Comparison of ENCODE assay signal across 8 mouse cellular contexts in genomic region chr11:101905115-101905514, GRCm38 (mm10). TPM values are rescaled to one million over a fixed set of nuclear protein-coding genes. Genes with fewer than 3 reads are reported as not detected.
DNase-seq lines count a peak whose midpoint lies in the region; TF ChIP-seq lines count a peak whose summit lies in the region.

No protein-coding gene starts in this region.

- intact Hi-C loops in heart, adult 2 months (cut with DNase I): loop anchor here (1.0 to 5.0 kb wide), 2 partner anchors 33 to 92 kb away; no protein-coding TSS in a partner anchor

- TF ChIP-seq POLR2A in heart, adult 2 months (IDR thresholded peaks at IDR 0.05; ENCODE audit: insufficient read depth, low read depth, low read length): no peak
- TF ChIP-seq POLR2A in lung, adult 2 months (IDR thresholded peaks at IDR 0.05; ENCODE audit: borderline replicate concordance, extremely low read depth, low read depth, low read length): no peak

- no peaks in the 10 kb centered on the region for H3K79me2 ChIP-seq in heart, adult 2 months (replicated peaks; ENCODE audit: control insufficient read depth, insufficient read depth, low read length)

- H3K27me3 ChIP-seq in heart, adult 2 months (ENCODE audit: control insufficient read depth, insufficient read depth, low read length): no peaks in the 10 kb centered on the region

- TF ChIP-seq CTCF in heart, adult 2 months (IDR thresholded peaks at IDR 0.05): no peak; the same call in 1 of the 2 replicates
- peak; percentile 85 for TF ChIP-seq CTCF in lung, adult 2 months (IDR thresholded peaks at IDR 0.05; ENCODE audit: insufficient read depth, low read length)

- peak; percentile 70; the same call in 1 of the 2 replicates for TF ChIP-seq EP300 in heart, adult 2 months (IDR thresholded peaks at IDR 0.05; ENCODE audit: insufficient read depth, low read depth, low read length)

- no peaks in the 10 kb centered on the region for H3K36me3 ChIP-seq in heart, adult 2 months (ENCODE audit: control insufficient read depth, insufficient read depth, low read length)

- H3K27ac ChIP-seq in heart, adult 2 months: no peak overlapping the region

- no peak overlapping the region for H3K4me3 ChIP-seq in heart, adult 2 months
- H3K4me3 ChIP-seq in lung, adult 2 months (replicated peaks; ENCODE audit: extremely low read depth, low read depth, low read length): no peak overlapping the region

- H3K9ac ChIP-seq in heart, adult 2 months (ENCODE audit: low read depth, low read length): no peak overlapping the region

- H3K4me1 ChIP-seq in heart, adult 2 months (ENCODE audit: control insufficient read depth, insufficient read depth, low read length): no peaks in the 10 kb centered on the region
- H3K4me1 ChIP-seq in lung, adult 2 months (ENCODE audit: control insufficient read depth, insufficient read depth, low read length): no peaks in the 10 kb centered on the region

- DNase-seq in A20 (ENCODE audit: low read depth, low spot score): peak; percentile 71
- peak; percentile 64 for DNase-seq in Muller cell, postnatal 12 days (ENCODE audit: inconsistent ontology term)
- DNase-seq in cerebellum, postnatal 25 days: peak; percentile 90 to 93
- peak; percentile 73 to 90 for DNase-seq in heart, adult 2 months
- DNase-seq in kidney, postnatal 4 days: peak; percentile 91
- DNase-seq in lung, adult 2 months: peak; percentile 78
- peak; percentile 72 for DNase-seq in retina, postnatal 7 days (ENCODE audit: low read depth, low spot score)
- peak; percentile 37 for DNase-seq in urinary bladder, postnatal 10 days (ENCODE audit: low spot score)

- WGBS in heart, adult 2 months: 14% methylated on average over 13 of the region's 13 CpGs
- WGBS in lung, adult 2 months: 21% methylated on average over 13 of the region's 13 CpGs

RNA-seq across cellular contexts. Expression of gene Meox1, which starts 10.9 kb away (rescaled TPM):
- 1 to 10 TPM; 5.6 to 7.3 TPM for total RNA-seq in heart, adult 2 months (2021)
- polyA plus RNA-seq in heart, adult 2 months (2012; rRNA removed): 7.2 and 15.1 TPM in 2 replicates
- 4.3 and 4.4 TPM in 2 replicates for polyA plus RNA-seq in lung, adult 2 months (2012; rRNA removed)

Comparison
In these comparisons a context has a peak if more than half of its experiments do, and no peak if none do; other contexts are left out.
1. DNase-seq: peak in every context shown above with its lines; median percentile 92 in cerebellum, postnatal 25 days; 91 in kidney, postnatal 4 days; 82 in heart, adult 2 months; 78 in lung, adult 2 months; 72 in retina, postnatal 7 days; 71 in A20; 64 in Muller cell, postnatal 12 days; 37 in urinary bladder, postnatal 10 days.